Comparison of ENCODE assay signal across 8 mouse cellular contexts in the genomic region with DNA sequence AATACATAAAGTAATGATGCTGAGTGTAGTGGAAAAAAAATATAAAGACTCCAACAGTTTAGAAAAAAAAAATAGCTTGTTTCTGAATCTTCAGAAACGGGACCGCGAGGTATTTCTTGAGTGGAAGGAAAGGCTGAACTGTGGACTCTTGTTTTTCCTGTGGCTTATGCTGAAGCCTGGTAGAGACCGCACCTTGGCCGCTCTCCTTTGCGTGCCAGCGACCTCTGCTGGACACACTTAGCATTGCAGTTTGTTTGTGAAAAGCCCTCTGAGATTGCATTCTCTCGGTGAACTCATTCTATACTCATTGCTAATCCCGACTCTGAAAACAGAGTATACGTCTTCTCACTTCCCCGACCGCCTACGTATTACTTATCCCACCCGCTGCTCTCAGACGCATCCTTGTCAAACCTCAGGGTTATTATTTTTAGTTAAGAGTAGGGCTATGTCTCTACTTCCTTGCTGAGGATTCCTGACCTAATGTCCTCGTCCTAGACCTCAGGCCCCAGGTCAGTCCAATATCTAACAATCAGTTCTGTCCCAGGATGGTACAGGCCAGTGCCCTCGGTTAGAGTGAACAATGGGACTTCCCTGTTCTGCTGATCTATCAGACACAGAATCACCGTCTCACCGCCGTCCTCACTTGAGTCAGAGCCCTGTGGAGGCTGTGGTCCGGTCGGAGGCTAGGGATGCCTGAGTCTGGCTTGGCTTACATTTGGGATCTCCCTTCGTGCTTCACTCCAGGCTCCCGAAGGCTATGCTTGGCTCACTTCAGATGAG.
DNase-seq lines count a peak whose midpoint lies in the region; ATAC-seq and TF ChIP-seq lines count a peak whose summit lies in the region.

No protein-coding gene starts in this region.

- H3K36me3 ChIP-seq in heart, embryonic 14.5 days (ENCODE audit: control insufficient read depth, insufficient read depth, low read length): no peaks in the 10 kb centered on the region
- H3K36me3 ChIP-seq in liver, embryonic 12.5 days: no peaks in the 10 kb centered on the region
- H3K36me3 ChIP-seq in neural tube, embryonic 12.5 days: no peaks in the 10 kb centered on the region
- H3K36me3 ChIP-seq in stomach, embryonic 16.5 days (ENCODE audit: control insufficient read depth, insufficient read depth, low read length): no peaks in the 10 kb centered on the region

- H3K4me3 ChIP-seq in embryonic fibroblast, embryonic 13.5 days (ENCODE audit: insufficient read depth, low read length): no peak overlapping the region
- H3K4me3 ChIP-seq in heart, embryonic 14.5 days (ENCODE audit: control insufficient read depth in 1 of 2, insufficient read depth in 1 of 2, low read depth in 1 of 2, low read length in 2 of 2): no peak overlapping the region; a peak in 1 of 4 replicates
- no peak overlapping the region for H3K4me3 ChIP-seq in liver, embryonic 12.5 days
- H3K4me3 ChIP-seq in neural tube, embryonic 12.5 days: no peak overlapping the region
- H3K4me3 ChIP-seq in stomach, embryonic 16.5 days (replicated peaks; ENCODE audit: low read length): no peak overlapping the region

- H3K4me1 ChIP-seq in embryonic fibroblast, embryonic 13.5 days (ENCODE audit: control insufficient read depth, insufficient read depth, low read length): no peaks in the 10 kb centered on the region
- H3K4me1 ChIP-seq in heart, embryonic 14.5 days (ENCODE audit: control insufficient read depth in 2 of 2, insufficient read depth in 2 of 2, low read length in 2 of 2): no peaks in the 10 kb centered on the region
- no peaks in the 10 kb centered on the region for H3K4me1 ChIP-seq in liver, embryonic 12.5 days
- no peaks in the 10 kb centered on the region for H3K4me1 ChIP-seq in neural tube, embryonic 12.5 days
- no peaks in the 10 kb centered on the region for H3K4me1 ChIP-seq in stomach, embryonic 16.5 days (ENCODE audit: control insufficient read depth, insufficient read depth, low read length)

- peak overlapping the region; percentile 44; the same call in 1 of the 2 replicates for H3K9ac ChIP-seq in heart, embryonic 14.5 days (ENCODE audit: low read length)
- no peak overlapping the region for H3K9ac ChIP-seq in liver, embryonic 12.5 days
- no peak overlapping the region for H3K9ac ChIP-seq in neural tube, embryonic 12.5 days
- no peak overlapping the region for H3K9ac ChIP-seq in stomach, embryonic 16.5 days (ENCODE audit: low read length)

- H3K9me3 ChIP-seq in heart, embryonic 14.5 days (ENCODE audit: control insufficient read depth, low read length): no peaks in the 10 kb centered on the region
- H3K9me3 ChIP-seq in liver, embryonic 12.5 days (replicated peaks): no peaks in the 10 kb centered on the region
- H3K9me3 ChIP-seq in neural tube, embryonic 12.5 days: no peaks in the 10 kb centered on the region
- no peaks in the 10 kb centered on the region for H3K9me3 ChIP-seq in stomach, embryonic 16.5 days (replicated peaks; ENCODE audit: control insufficient read depth, low read length)

- peak; percentile 90; the same call in 1 of the 2 replicates for TF ChIP-seq CTCF in embryonic fibroblast, embryonic 13.5 days (IDR thresholded peaks at IDR 0.05; ENCODE audit: borderline replicate concordance, insufficient read depth, low read length)

- 21% methylated on average over 24 of the region's 24 CpGs for WGBS in heart, embryonic 14.5 days
- WGBS in liver, embryonic 12.5 days (ENCODE audit: insufficient replicate concordance): 24% methylated on average over 24 of the region's 24 CpGs
- 31% methylated on average over 24 of the region's 24 CpGs for WGBS in neural tube, embryonic 12.5 days
- 29% methylated on average over 24 of the region's 24 CpGs for WGBS in stomach, embryonic 16.5 days

- ATAC-seq in heart, embryonic 14.5 days (ENCODE audit: insufficient number of reproducible peaks, insufficient read depth, low FRiP score, low read depth): no peak
- peak; percentile 37; the same call in 1 of the 2 replicates for ATAC-seq in liver, embryonic 12.5 days
- ATAC-seq in neural tube, embryonic 12.5 days (ENCODE audit: low FRiP score, low read depth): peak; percentile 81
- ATAC-seq in stomach, embryonic 16.5 days (ENCODE audit: insufficient read depth, low FRiP score): peak; percentile 53; the same call in 1 of the 2 replicates

- H3K27me3 ChIP-seq in heart, embryonic 14.5 days (ENCODE audit: control insufficient read depth, insufficient read depth, low read length): no peaks in the 10 kb centered on the region
- H3K27me3 ChIP-seq in liver, embryonic 12.5 days (replicated peaks): no peaks in the 10 kb centered on the region
- no peaks in the 10 kb centered on the region for H3K27me3 ChIP-seq in neural tube, embryonic 12.5 days (replicated peaks)
- H3K27me3 ChIP-seq in stomach, embryonic 16.5 days (ENCODE audit: control insufficient read depth, insufficient read depth, low read length): no peaks in the 10 kb centered on the region

- peak; percentile 69 for DNase-seq in CD4-positive helper T cell, adult 2 months (ENCODE audit: low read depth, low spot score)
- DNase-seq in brain, adult 2 months (ENCODE audit: low read depth, low spot score): peak; percentile 74
- peak; percentile 83 for DNase-seq in kidney, postnatal 10 days

- peak overlapping the region; percentile 58 for H3K4me2 ChIP-seq in heart, embryonic 14.5 days (ENCODE audit: low read length)
- no peak overlapping the region for H3K4me2 ChIP-seq in liver, embryonic 12.5 days
- H3K4me2 ChIP-seq in neural tube, embryonic 12.5 days (replicated peaks): peak overlapping the region; percentile 29; the same call in 1 of the 2 replicates
- peak overlapping the region; percentile 36 for H3K4me2 ChIP-seq in stomach, embryonic 16.5 days (ENCODE audit: low read depth, low read length)

- TF ChIP-seq POLR2A in embryonic fibroblast, embryonic 13.5 days (IDR thresholded peaks at IDR 0.05; ENCODE audit: low read depth, low read length): no peak

- H3K27ac ChIP-seq in embryonic fibroblast, embryonic 13.5 days (ENCODE audit: insufficient read depth, low read length): 0 out of 2 replicates have a peak overlapping the region, but pooled peaks have one; percentile 20
- no peak overlapping the region for H3K27ac ChIP-seq in heart, embryonic 14.5 days (replicated peaks in 1 of 2; ENCODE audit: control insufficient read depth in 1 of 2, insufficient read depth in 1 of 2, low read depth in 2 of 2, low read length in 2 of 2)
- H3K27ac ChIP-seq in liver, embryonic 12.5 days: no peak overlapping the region
- H3K27ac ChIP-seq in neural tube, embryonic 12.5 days: no peak overlapping the region
- no peak overlapping the region for H3K27ac ChIP-seq in stomach, embryonic 16.5 days (ENCODE audit: low read length)
